In the genomic region with DNA sequence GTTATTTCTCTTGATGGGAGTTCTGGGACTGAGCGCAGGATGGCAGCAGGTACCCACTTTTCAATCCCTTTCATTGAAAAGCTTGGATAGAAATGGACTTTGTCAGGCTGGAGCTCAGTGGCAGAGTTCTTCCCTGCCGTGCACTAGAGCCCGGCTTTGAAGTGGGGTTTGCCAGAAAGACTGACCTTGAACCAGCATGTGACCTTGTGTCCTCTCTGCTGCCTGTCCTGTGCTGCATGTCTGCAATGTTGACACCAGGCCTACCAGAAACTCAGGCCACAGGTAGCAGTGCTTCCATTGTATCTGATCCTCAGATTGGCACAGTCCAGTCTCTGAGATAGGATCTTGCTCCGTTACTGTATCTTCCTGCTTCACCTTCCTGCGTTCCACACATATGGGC, we compare ENCODE assay signal across 25 mouse cellular contexts. TPM values are rescaled to one million over a fixed set of nuclear protein-coding genes. Genes with fewer than 3 reads are reported as not detected.
DNase-seq lines count a peak whose midpoint lies in the region; ATAC-seq and TF ChIP-seq lines count a peak whose summit lies in the region.
"Had no signal": no experiment of that assay in that cellular context is flagged by ENCODE, and none has a peak within 500 bp of the region (broad histone marks: within the 10 kb centered on the region; RNA-seq: fewer than 3 reads in every experiment).

No protein-coding gene starts in this region.

- H3K4me2 ChIP-seq in liver, embryonic 11.5 days, result no peak overlapping the region
- H3K4me2 ChIP-seq in liver, embryonic 14.5 days (ENCODE audit: low read depth), result no peak overlapping the region
- H3K4me2 ChIP-seq: embryonic facial prominence, embryonic 13.5 days; forebrain, embryonic 12.5 days; heart, embryonic 12.5 days; hindbrain, embryonic 14.5 days had no signal

- no peak for TF ChIP-seq EP300 in liver, embryonic 14.5 days (IDR thresholded peaks at IDR 0.05; ENCODE audit: low read depth)

- ATAC-seq in liver, embryonic 11.5 days (replicated peaks; ENCODE audit: low FRiP score), result peak; percentile 29; the same call in 1 of the 2 replicates
- ATAC-seq in liver, embryonic 14.5 days (ENCODE audit: insufficient read depth), result peak; percentile 27; the same call in 1 of the 2 replicates
- ATAC-seq: forebrain, embryonic 16.5 days had no signal

- no peak overlapping the region for H3K27ac ChIP-seq in liver, embryonic 11.5 days (ENCODE audit: low read depth, low read length)
- no peak overlapping the region for H3K27ac ChIP-seq in liver, embryonic 14.5 days
- H3K27ac ChIP-seq: embryonic facial prominence, embryonic 13.5 days; forebrain, embryonic 12.5 days; hindbrain, embryonic 10.5 days; hindbrain, embryonic 14.5 days had no signal

- H3K4me3 ChIP-seq in liver, embryonic 11.5 days (ENCODE audit: low read depth, low read length), result no peak overlapping the region
- no peak overlapping the region for H3K4me3 ChIP-seq in liver, embryonic 14.5 days (ENCODE audit: insufficient read depth in 1 of 2, low read depth in 2 of 2, low read length in 2 of 2)
- H3K4me3 ChIP-seq: embryonic facial prominence, embryonic 13.5 days; forebrain, embryonic 12.5 days; heart, embryonic 12.5 days; hindbrain, embryonic 10.5 days had no signal

- no peak overlapping the region for H3K9ac ChIP-seq in liver, embryonic 11.5 days (ENCODE audit: low read depth, low read length)
- H3K9ac ChIP-seq in liver, embryonic 14.5 days (replicated peaks), result no peak overlapping the region
- H3K9ac ChIP-seq: embryonic facial prominence, embryonic 13.5 days; forebrain, embryonic 12.5 days; heart, embryonic 12.5 days; hindbrain, embryonic 14.5 days had no signal

- no peaks in the 10 kb centered on the region for H3K9me3 ChIP-seq in liver, embryonic 11.5 days (ENCODE audit: control insufficient read depth, low read length)
- no peaks in the 10 kb centered on the region for H3K9me3 ChIP-seq in liver, embryonic 14.5 days (ENCODE audit: control insufficient read depth, low read length)
- H3K9me3 ChIP-seq: embryonic facial prominence, embryonic 13.5 days; forebrain, embryonic 12.5 days; heart, embryonic 12.5 days; hindbrain, embryonic 10.5 days had no signal

- H3K27me3 ChIP-seq in liver, embryonic 11.5 days (replicated peaks; ENCODE audit: control insufficient read depth, insufficient read depth, low read length), result no peaks in the 10 kb centered on the region
- H3K27me3 ChIP-seq in liver, embryonic 14.5 days (ENCODE audit: control insufficient read depth, insufficient read depth, low read length), result no peaks in the 10 kb centered on the region
- H3K27me3 ChIP-seq: embryonic facial prominence, embryonic 13.5 days; forebrain, embryonic 12.5 days; heart, embryonic 12.5 days had no signal

- WGBS in liver, embryonic 11.5 days, result 81% methylated on average over 5 of the region's 5 CpGs
- WGBS in liver, embryonic 14.5 days (ENCODE audit: insufficient replicate concordance), result 83% methylated on average over 5 of the region's 5 CpGs

- no peaks in the 10 kb centered on the region for H3K4me1 ChIP-seq in liver, embryonic 11.5 days (replicated peaks; ENCODE audit: control insufficient read depth, insufficient read depth, low read length)
- no peaks in the 10 kb centered on the region for H3K4me1 ChIP-seq in liver, embryonic 14.5 days (replicated peaks; ENCODE audit: control insufficient read depth in 2 of 2, insufficient read depth in 2 of 2, low read length in 1 of 2)

- H3K36me3 ChIP-seq in liver, embryonic 11.5 days (ENCODE audit: control insufficient read depth, insufficient read depth, low read length), result peaks cover 64% of the 10 kb centered on the region
- peaks cover 75% of the 10 kb centered on the region for H3K36me3 ChIP-seq in liver, embryonic 14.5 days (replicated peaks; ENCODE audit: control insufficient read depth, insufficient read depth, low read depth)

- peak; percentile 31 to 32 for DNase-seq in cerebellum, postnatal 14 days
- no peak for DNase-seq in cerebellum, adult 9-10 months
- no peak for DNase-seq in liver, embryonic 11.5 days (ENCODE audit: low spot score)
- no peak for DNase-seq in liver, embryonic 14.5 days (ENCODE audit: low read depth in 3 of 3, low spot score in 3 of 3)
- no peak for DNase-seq in heart, adult 18-20 months
- DNase-seq in urinary bladder, adult 18-20 months (ENCODE audit: low spot score in 2 of 2), result no peak
- DNase-seq in lung, adult 18-20 months, result no peak
- DNase-seq: adrenal gland, adult 2 months; cerebellum, adult 11-12 months; cerebellum, postnatal 36 days; gastrocnemius, postnatal 14 days had no signal

- TF ChIP-seq CTCF in liver, embryonic 14.5 days (IDR thresholded peaks at IDR 0.05; ENCODE audit: low read depth), result no peak

RNA-seq across cellular contexts. Expression of a gene that starts 5.2 kb away (rescaled TPM):
- polyA plus RNA-seq in liver, embryonic 11.5 days (2014; fragmentation: Nextera tagmentation; extraction: Ambion mirVana), result 0.14 TPM in 1 of 2 replicates, not detected in the other
- 0.07 and 0.08 TPM in 2 replicates for polyA plus RNA-seq in liver, embryonic 14.5 days (2012; rRNA removed)
- not detected in 2 replicates for polyA plus RNA-seq in liver, embryonic 14.5 days (2014; fragmentation: Nextera tagmentation; extraction: Ambion mirVana)
- not detected for total RNA-seq in heart, adult 18-20 months (2021)
- total RNA-seq: adrenal gland, adult 2 months; adrenal gland, postnatal 4 days; ES-E14; gastrocnemius, postnatal 14 days; heart, adult 8-10 months; heart, postnatal 25 days had no signal
- polyA plus RNA-seq: adrenal gland, adult 2 months had no signal

RNA-seq across cellular contexts. Expression of a gene that starts 5.3 kb away (rescaled TPM):
- not detected in 2 replicates for polyA plus RNA-seq in liver, embryonic 11.5 days (2014; fragmentation: Nextera tagmentation; extraction: Ambion mirVana)
- polyA plus RNA-seq in liver, embryonic 14.5 days (2012; rRNA removed), result not detected in 2 replicates
- polyA plus RNA-seq in liver, embryonic 14.5 days (2014; fragmentation: Nextera tagmentation; extraction: Ambion mirVana), result not detected in 2 replicates
- total RNA-seq in heart, adult 18-20 months (2021), result not detected
- total RNA-seq: adrenal gland, adult 2 months; adrenal gland, postnatal 4 days; ES-E14; gastrocnemius, postnatal 14 days; heart, adult 8-10 months; heart, postnatal 25 days had no signal
- polyA plus RNA-seq: adrenal gland, adult 2 months; brain, embryonic 14.5 days; embryonic facial prominence, embryonic 13.5 days; forebrain, embryonic 12.5 days; forebrain, embryonic 16.5 days; frontal cortex, adult 2 months; gonadal fat pad, adult 2 months; heart, embryonic 12.5 days; heart, embryonic 16.5 days; hindbrain, embryonic 10.5 days; hindbrain, embryonic 14.5 days had no signal

RNA-seq across cellular contexts. Expression of a gene that starts 7.3 kb away (rescaled TPM):
- 34.2 and 38.3 TPM in 2 replicates for polyA plus RNA-seq in liver, embryonic 11.5 days (2014; fragmentation: Nextera tagmentation; extraction: Ambion mirVana)
- 25.2 and 25.5 TPM in 2 replicates for polyA plus RNA-seq in liver, embryonic 14.5 days (2012; rRNA removed)
- polyA plus RNA-seq in liver, embryonic 14.5 days (2014; fragmentation: Nextera tagmentation; extraction: Ambion mirVana), result 12.0 and 12.2 TPM in 2 replicates
- total RNA-seq in heart, adult 18-20 months (2021), result under 1 TPM; 0.52 to 0.98 TPM

RNA-seq across cellular contexts. Expression of a gene that starts 7.3 kb away (rescaled TPM):
- 120 and 126 TPM in 2 replicates for polyA plus RNA-seq in liver, embryonic 11.5 days (2014; fragmentation: Nextera tagmentation; extraction: Ambion mirVana)
- 15.3 and 19.0 TPM in 2 replicates for polyA plus RNA-seq in liver, embryonic 14.5 days (2012; rRNA removed)
- polyA plus RNA-seq in liver, embryonic 14.5 days (2014; fragmentation: Nextera tagmentation; extraction: Ambion mirVana), result 45.1 and 51.4 TPM in 2 replicates
- 10 to 100 TPM in 1 of 2 experiments, 1 to 10 TPM in 1; 8.8 to 10.6 TPM for total RNA-seq in heart, adult 18-20 months (2021)

RNA-seq across cellular contexts. Expression of a gene that starts 14.4 kb away (rescaled TPM):
- polyA plus RNA-seq in liver, embryonic 11.5 days (2014; fragmentation: Nextera tagmentation; extraction: Ambion mirVana), result 9.5 and 10.1 TPM in 2 replicates
- 2.2 and 2.9 TPM in 2 replicates for polyA plus RNA-seq in liver, embryonic 14.5 days (2012; rRNA removed)
- 1.8 TPM in 2 replicates for polyA plus RNA-seq in liver, embryonic 14.5 days (2014; fragmentation: Nextera tagmentation; extraction: Ambion mirVana)
- total RNA-seq in heart, adult 18-20 months (2021), result 1 to 10 TPM; 5.6 to 6.1 TPM

Comparison
In these comparisons a context has a peak if more than half of its experiments do, and no peak if none do; other contexts are left out.
1. DNase-seq: peak in cerebellum, postnatal 14 days (2 of 2); none in cerebellum, adult 9-10 months (single experiment), liver, embryonic 11.5 days (single experiment), liver, embryonic 14.5 days (0 of 3), heart, adult 18-20 months (0 of 2), urinary bladder, adult 18-20 months (0 of 2) and lung, adult 18-20 months (0 of 2).